Mouse (Mus musculus): ENCODE measurements around the gene Kcnk4. TPM values are rescaled to one million over a fixed set of nuclear protein-coding genes. Genes with fewer than 3 reads are reported as not detected.
A peak's percentile ranks its signal among the peaks of the same experiment; 100 is the strongest.
"Not testable (repeated sequence)": the region's sequence is repeated elsewhere in the genome, so short reads cannot be mapped to it uniquely, and the experiment has no call there.

Gene Kcnk4
- total and polyA plus RNA-seq, 3 experiments: 0.31 TPM; not detected in 2

DNA sequence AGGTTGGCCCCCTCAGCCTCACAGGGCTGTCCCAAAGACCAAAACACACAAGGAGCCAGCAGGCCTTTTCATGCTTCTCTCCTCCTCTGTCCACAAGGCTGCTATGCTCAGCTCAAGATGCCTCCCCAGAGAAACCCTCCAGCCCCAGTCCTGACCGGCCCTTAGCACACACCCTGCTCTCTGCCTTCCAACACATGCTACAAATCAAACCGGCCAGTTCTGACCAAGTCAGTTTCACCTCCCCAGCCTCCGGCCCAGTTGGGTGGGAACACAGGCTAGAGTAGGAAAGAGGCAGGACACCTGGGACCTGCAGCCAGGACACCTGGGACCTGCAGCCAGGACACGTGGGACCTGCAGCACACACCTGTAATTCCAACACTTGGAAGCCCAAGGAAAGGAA lies 17.8 kb downstream of the Kcnk4 start:
- no peak for DNase-seq

DNA sequence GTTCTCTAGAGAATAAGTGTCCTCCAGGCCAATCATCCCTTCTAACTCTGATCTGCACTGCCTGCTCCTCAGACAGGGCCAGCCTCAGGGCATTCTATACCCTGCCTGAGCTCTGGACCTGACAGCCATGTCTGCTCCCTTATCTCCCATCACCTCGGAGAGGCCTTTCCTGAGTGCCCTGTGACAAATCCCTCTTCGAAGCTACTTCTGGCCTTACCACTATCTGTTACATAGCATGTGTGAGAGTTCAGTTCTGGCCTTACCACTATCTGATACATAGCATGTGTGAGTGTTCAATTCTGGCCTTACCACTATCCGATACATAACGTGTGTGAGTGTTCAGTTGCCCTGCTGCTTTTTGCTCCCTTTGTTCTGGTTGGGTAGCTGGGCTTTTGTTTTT lies 19.0 kb downstream of the Kcnk4 start:
- no peak for DNase-seq

DNA sequence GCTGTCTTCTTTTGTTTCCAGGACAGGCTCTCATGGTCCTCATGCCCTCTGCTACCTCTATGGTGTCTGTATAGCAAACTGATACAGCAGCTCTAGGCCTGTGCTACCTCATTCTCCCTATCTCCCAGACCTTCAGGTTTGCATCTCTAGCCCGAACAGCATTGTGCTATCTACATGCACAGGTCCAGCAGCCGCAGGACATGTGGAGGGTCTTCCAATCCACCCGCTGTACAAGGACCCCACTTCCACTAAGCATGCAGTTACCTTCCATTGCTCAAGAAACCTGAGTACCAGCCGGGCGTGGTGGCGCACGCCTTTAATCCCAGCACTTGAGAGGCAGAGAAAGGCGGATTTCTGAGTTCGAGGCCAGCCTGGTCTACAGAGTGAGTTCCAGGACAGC lies 19.8 kb downstream of the Kcnk4 start:
- DNase-seq: no peak

DNA sequence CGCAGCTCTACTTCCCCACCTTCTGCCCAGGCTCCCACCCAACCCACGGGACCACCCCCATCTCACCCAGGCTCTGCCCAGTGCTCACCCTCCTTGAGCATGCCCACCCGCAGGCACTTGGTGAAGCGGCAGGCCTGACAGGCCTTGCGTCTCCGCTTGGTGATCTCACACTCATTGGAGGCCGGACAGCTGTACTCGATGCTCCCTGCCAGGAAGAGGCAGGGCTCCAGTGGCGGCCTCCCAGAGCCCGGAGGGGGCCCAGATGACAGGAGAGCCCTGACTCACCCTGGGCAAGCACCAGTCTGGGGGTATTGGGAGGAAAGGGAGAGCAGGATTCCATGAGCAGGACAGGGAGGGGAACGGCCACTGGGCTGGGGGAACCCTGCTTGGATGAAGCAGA lies 20.3 kb downstream of the Kcnk4 start:
- no peak for DNase-seq

DNA sequence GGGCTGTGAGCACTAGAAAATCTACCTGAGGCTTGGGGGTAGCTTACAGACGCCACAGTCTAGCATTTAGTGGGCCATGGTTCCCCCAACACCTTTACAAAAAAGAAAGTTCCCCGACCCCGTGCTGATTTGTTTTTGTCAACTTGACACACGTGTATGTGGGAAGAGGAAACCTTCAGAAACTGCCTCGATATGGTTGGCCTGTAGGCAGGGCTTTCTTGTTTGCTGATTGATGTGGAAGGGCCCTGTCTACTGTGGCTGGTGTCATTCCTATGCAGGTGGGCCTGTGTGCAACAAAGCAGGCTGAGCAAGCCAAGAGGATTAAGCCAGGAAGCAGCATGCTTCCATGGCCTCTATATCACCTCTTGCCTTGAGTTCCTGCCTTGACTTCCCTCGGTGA lies 21.3 kb downstream of the Kcnk4 start:
- DNase-seq: no peak

DNA sequence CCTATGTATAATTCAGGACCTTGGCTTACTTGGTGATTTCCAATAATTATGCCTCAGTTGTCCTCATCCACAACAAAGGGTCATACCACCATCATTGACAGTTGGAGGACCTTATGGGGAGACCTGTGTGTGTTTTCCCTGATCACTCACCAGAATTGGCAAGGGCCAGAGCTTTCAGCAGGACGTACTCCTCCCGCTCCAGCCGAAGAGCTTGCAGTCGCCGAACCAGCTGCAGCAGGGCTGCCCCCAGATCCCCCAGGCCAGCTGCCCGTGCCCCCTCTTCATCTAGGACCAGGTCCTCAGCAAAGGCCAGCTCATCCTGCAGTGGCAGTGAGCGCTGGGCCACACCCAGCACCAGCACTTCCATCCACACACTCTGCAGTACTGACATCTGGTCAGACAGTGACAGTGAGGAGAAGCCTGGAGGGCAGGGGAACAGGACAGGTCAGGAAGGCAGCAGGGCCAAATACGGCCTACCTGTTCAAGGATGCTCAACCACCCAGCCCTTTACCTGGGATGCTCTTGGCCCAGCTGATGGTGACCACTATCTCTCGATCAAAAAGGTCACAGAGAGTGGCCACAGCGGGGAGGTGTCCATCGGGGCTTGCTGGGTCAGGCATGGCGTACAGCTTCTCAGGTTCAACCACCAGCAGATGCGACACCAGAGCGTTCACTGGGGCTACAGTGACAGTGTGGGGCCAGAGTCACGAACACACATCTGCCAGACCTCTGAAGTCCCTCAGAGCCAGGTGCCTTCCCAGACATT lies 21.9 kb downstream of the Kcnk4 start:
- DNase-seq: no peak

DNA sequence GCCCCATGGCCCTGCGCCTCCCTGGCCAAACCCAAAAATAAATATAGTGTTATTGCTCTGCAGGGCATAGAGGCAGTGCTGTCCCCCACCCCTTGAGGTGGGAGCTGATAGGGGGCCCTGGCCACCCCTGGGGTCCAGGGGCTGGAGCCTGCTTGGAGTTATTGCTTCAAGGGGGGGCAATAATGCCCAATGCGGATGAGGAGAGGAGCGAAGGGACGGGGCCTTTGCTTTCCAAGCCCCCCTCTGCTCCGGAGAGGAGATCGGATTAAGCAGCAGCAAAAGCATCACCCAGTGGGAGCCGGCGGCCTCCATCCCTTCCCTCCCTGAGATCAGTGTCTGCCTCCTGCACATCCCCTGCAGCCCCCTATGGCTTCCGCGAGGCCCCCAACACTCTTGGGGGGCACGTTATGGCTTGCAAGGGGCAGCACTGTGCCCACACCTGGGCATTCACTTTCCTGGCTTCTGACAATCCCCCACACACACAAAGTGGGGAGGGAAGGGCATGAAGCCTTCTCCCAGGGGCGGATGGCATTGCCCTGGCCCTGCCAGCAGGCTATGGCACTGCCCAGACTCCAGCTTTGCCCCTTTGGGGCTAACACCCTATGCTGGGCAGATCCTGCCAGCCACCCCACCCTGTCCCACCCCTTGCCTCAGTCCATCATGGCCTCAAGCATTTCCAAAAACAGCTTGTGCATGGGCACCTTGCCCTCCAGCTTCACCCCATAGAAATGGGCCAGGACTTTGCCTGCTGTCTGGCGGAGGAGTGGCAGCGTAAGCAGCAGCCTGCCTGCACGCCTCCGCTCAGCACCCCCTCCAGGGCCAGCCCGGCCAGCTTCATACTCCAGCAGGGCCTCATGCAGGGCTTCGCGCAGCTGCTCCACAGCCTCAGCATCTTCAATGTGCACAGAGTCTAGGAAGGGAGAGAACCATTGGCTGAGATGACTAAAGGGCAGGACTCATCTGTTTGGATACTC lies 22.9 kb downstream of the Kcnk4 start:
- no peak for DNase-seq

DNA sequence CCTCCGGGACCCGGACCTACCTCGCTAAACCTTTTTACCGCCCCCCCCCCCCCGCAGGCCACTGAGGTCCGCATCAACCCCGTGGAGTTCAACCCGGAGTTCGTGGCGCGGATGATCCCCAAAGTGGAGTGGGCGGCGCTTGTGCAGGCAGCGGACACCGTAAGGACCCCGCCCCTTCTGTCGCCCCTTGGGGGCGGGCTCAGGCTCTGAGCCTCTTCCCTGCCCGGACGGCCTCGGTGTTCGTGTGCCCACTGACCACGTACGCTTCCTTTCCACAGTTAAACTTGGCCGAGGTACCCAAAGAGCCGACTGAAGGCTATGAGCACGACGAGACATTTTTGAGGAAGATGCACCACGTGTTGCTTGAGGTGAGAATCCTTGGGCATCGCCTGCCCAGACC lies 24.0 kb downstream of the Kcnk4 start:
- DNase-seq: peak; percentile 75

DNA sequence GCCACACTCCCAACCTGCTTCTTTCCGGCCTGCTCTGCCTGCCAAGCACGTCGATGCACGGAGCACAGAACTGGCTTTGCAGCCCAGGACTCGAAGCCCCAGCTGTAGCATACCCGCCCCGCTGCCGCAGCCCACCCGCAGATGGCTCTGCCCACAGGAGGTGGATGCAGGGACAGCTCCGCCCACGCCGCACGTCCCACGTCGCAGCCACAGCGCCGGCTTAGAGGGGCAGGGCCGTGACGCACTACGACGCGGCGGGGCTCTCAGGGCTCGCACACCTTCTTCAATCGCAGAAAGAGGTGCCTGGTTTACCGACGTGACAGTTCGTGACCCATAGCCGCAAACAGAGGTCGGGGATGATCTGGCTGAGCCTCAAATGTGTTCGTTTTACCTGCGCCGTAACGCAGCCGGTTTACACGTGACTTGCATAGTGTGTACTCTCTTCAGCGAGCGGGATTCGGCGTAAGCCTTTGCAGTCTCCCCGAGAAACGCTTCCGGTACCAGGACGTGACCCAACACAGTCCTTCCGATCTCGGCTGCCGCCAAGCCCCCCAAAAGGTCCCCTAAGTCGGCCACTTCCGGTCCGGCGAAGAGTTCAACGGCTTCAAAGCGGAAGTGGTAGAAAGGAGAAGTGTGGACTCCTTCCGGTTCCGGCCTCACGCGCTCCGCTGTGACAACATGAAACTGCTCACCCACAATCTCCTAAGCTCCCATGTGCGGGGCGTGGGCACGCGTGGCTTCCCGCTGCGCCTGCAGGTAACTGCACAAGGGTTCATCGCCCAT lies 24.6 kb downstream of the Kcnk4 start, which contains the start of the genes Trmt112 and Prdx5:
Gene Trmt112 (plus strand): TSS at position 192 of the 783 bp plus-strand sequence.
Gene Prdx5 (minus strand): TSS at position 600 of the 783 bp plus-strand sequence.
- peak; percentile 94 for DNase-seq

DNA sequence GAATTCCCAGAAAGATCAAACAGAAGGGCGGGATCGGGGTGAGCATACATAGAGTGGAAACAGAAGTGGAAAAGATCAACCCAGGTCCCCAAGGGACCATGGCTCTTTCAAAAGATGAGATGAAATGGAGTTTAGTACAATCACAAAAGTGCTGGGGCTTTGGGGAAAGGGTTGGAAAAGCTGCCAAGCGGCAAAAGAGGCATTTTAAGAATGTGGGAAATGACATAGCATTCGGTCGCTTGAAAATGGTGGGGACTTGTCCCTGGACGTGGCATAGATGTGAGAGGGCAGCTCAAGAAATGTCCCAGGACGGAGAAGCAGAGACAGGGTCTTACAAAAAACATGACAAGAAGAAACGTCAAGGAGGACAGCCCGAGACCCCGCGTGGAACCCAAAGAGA lies 25.3 kb downstream of the Kcnk4 start:
- DNase-seq: no peak

DNA sequence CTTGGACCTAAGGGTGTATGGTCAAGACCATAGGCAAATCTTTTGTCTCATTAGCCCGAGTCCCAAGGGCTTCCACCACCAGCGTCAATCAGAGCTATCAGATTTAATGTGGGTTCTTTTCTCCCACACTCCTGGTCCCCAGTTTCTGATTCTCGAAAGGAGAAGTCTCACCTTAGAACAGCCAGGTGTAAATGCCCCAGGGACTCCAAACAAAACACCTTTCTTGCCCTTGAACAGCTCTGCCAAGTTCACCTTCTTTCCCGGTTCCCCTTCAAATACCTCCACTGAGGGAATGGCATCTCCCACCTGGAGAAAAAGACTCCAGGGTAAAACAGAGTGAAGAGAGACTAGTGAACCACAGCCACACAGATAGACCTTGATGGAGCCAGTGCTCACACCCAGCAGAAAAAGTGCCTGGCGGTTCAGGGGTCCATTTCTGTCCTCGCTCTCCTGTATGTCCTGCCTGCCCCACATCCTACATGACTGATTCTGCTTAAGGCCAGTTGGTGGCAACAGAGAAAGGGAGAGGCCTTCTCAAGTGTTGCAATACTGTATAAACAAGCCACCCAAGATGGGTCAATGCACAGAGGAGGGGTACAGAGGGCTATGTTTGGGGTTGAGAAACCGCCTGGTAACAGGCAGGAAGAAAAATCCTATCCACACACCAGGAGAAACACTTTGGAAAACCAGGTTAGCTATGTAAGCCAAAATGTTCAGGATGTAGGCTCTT lies 26.3 kb downstream of the Kcnk4 start:
- DNase-seq: no peak

DNA sequence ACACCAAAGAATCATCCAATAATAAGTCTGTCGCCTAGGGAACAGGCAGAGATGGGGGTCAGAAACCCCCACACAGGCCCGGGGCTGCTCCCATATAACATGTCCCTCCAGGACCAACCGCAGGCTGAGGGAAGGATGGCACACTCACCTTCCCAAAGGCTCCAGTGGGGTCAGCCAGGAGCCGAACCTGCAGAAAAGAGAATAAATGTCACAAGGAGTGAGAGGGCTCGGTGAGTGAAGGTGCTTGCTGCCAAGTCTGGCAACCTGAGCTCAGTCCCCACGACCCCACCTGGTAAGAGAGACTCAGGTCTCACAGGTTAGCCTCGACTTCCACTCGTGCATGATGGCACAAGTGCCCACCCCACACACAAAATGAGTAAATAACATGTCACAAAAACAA lies 27.2 kb downstream of the Kcnk4 start:
- no peak for DNase-seq

DNA sequence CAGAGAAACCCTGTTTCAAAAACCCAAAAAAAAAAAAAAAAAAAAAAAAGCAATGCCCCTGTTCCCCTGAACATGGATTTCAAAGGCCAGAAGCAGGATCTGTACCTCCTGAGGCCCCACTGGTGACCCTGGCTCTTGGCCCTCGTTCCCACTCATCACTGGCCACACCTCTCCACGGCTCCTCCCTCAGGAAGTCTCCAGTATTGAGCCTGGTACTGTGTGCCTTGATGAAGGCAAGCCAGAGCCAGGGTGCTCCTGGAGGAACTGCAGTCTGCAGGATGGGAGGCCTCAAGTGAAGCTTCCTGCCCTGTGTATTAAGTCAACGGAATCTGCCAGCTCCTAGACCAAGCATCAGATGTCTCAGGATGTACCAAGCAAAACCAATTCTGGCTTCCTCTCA lies 28.1 kb downstream of the Kcnk4 start:
- DNase-seq: no peak

DNA sequence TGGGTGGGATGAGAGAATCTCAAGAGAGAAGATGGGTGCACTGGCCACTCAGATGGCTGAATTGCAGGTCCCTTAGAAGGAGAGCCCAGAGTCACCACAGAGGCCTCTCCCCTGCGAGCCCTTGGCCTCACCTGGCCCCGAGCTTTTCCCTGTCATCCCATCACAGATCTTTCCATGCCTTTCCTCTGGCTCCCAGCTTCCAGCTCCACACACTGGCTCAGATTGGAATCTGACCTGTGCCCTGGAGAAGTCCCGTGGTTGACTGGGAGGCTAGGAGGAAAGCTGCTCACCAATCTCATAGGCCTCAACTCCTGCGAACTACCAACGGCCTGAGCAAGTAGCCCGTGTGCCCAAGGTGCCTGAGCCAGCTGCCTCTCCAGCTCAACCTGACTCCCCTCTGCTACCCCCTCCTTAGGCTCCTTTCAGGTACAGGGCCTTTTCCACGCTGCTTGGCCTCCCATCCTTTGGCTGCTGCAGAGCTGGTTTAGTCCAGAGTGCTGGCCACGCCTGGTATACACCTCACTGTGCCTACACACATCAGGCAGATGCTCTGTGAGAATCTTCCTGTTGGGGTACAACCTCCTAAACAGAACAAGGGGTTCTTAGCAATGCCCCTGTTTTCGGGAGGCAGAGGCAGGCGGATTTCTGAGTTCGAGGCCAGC lies 28.7 kb downstream of the Kcnk4 start:
- no peak for DNase-seq

DNA sequence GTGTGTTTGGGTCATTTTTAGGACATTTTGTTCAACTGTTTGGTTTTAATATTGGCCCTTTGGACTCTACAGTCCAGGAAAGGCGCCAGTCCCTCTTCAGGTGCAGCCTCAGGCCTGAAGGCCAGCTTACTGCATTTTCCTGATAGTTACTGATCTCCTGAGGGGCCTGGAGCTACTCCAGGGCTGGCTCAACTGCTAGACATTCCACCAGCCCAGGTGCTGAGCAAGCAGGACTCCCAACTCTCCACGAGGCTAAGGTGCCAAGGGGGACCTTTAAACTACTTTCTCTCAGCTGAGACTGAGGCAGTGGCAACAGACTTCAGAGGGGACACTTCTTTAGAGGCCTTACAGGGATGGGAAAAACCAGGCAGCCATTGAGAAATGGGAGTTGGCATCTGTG lies 29.5 kb downstream of the Kcnk4 start:
- DNase-seq: no peak

DNA sequence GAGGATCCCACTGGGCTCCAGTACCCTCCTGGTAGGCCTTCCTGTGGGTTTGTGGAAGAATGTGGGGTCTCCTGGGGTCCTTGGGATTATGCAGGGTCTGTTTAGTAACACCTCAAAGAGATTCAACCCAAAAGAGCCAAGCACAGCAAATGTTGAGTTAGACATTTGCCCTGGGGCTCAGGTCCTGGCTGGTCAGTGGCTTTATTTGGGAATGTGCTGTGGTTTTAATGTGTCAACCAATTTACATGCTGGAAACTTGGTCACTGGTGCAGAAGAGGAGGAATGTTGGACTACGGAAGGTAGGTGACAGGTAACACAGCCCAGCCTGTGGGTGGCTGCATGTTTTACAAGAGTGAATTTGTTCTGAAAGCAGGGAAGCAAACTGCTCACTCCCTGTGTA lies 31.3 kb downstream of the Kcnk4 start:
- DNase-seq: no peak

DNA sequence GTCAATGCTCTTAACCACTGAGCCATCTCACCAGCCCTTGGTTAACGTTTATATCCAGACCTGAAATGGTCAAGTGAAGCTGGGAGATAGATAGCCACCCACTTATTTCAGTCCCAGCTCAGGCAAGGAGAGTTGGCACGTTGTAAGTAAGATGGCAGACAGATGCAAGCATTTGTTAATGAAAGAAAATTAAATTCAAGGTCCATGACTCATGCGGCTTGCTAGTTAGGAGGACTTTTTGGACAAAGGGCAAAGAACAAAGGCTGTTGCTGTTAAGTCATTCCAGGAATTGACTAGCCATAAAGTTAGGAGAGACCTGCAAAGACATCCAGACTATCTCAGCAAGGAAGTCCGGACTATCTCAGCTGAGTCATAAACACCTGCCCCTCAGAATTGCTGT lies 34.7 kb downstream of the Kcnk4 start:
- no peak for DNase-seq

DNA sequence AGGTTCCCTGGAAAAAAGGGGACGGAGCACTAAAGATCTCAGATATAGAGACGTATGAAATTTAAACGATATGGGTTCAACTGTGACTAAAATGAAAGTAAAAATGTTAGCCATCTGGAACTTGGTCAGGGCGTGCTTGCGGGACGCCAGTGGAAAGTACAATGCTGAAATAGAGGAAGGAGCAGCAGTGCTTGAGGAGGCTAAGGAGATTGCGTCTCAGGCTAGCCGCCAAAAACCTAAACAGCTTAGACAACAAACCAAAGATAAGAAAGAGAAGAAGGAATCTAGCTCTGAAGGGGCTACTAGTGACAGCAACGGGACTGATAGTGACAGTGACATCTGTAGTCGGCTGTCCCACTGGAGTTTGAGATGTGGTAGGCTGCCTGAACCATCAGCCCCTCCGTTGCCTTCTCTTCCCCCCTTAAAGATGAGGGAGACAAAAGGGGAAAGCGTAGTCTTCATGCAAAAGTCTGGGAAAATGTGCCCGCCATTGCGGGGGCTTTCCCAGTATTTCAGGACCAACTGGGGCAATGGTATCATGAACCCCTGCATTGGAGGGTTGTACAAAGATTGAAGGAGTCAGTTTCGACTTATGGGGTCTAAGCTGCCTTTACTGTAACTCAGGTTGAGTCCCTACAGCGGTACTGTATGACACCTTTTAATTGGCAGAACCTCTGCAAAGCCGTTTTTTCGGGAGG lies 38.6 kb downstream of the Kcnk4 start:
- DNase-seq: not testable (repeated sequence)

DNA sequence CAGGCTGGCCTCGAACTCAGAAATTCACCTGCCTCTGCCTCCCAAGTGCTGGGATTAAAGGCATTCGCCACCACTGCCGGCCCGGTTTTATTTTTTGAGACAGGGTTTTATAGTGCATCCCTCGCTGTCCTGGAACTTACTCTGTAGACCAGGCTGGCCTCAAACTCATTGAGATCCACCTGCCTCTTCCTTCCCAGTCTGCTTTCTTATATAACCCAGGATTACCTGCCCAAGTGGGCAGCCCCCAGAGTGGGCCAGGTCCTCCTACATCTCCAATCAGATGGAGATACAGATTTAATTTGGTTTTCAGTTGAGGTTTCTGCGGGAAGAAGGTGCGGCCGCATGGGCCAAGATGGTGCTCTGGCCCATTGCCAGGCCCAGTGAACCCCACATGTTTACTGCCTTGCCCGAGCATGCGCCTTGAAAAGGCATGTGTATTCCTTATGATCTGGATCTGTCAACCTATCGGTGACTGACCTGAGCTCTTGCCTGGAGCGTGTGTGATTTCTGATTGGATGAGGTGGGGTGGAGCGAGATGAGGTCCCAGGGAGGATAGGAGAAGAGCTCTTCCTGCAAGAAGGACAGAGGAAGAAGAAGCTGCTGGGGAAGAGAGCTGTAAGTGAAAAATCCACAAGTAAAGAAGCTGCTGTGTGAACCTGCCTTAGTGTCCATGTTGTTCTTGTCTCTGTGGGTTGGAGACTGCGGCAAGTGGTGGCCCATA lies 40.4 kb downstream of the Kcnk4 start:
- DNase-seq: no peak

DNA sequence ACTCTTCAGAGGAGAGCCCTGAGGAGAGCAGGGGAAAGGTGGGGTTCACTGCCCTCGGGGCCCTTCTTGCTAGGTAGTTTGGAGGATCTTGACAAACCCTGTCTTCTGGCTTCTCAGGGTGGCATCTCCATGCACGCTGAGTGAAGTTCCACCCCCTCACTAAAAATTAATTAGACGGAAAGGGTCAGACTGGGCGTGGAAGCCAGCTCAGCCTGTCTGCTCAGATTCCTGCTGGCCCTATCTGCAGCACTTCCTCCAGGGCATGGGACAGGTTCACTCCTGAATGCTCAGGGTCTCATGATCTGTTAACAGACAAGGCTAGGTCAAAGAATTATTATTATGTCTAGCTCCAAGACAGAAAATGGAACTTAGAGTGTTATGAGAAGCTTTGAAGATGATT lies 41.8 kb downstream of the Kcnk4 start:
- no peak for DNase-seq

Measured in adrenal gland, adult 2 months (tissue).